Mouse (Mus musculus) liver, postnatal 0 days (tissue): ENCODE results near the gene Chst11.

Source experiments
- CTCF ChIP-seq: sonication (generic); IDR thresholded peaks from 2 replicates; pipeline ENCODE4 v1.5.1; 2016; ENCODE audit warnings: antibody characterized with exemption, low read depth
- EP300 ChIP-seq: IDR thresholded peaks from 2 replicates; pipeline ENCODE4 v1.6.1; 2016; ENCODE audit warnings: antibody characterized with exemption, low read depth, mild to moderate bottlenecking

GRCm38 (mm10) chr10:83166272-83166671 is 181.0 kb downstream of the Chst11 start:
- TF ChIP-seq CTCF (no peak), EP300 (no peak)
